Mouse (Mus musculus) CH12.LX (cell line): ENCODE measurements around the gene Ndufaf5.

Experiments
- EP300 ChIP-seq: IDR thresholded peaks from 2 replicates; pipeline ENCODE4 v1.6.1; 2011; ENCODE audit warnings: low read length, improper control_type of control experiment
- MAX ChIP-seq: IDR thresholded peaks from 2 replicates; pipeline ENCODE4 v1.6.1; 2011; ENCODE audit warnings: low read length, improper control_type of control experiment
- PAX5 ChIP-seq: IDR thresholded peaks from 2 replicates; pipeline ENCODE4 v1.6.1; 2012; ENCODE audit warnings: low read length, inconsistent platforms, mixed read lengths
- USF1 ChIP-seq: IDR thresholded peaks from 2 replicates; pipeline ENCODE4 v1.6.1; 2014; ENCODE audit warnings: low read depth, mild to moderate bottlenecking, inconsistent platforms, low read length, improper control_type of control experiment

- TF ChIP-seq USF1 (no peak), MAX (no peak), PAX5 (no peak), EP300 (no peak)
Measured at GRCm38 (mm10) chr2:140230295-140230694, 59.8 kb downstream of the Ndufaf5 start.
